Mouse (Mus musculus) CD8-positive naive resting alpha-beta T cell, adult 2 months (primary cell): Measurements from ENCODE around the gene Arl9.
"Not testable (repeated sequence)": the region's sequence is repeated elsewhere in the genome, so short reads cannot be mapped to it uniquely, and the experiment has no call there.

Experiments used
- DNase-seq, 2 experiments: peaks; one replicate each; pipeline ENCODE4 v3.0.0; 2022; ENCODE audit warnings: low read depth in 2 of 2, low spot score in 2 of 2

Arl9 gene

DNA sequence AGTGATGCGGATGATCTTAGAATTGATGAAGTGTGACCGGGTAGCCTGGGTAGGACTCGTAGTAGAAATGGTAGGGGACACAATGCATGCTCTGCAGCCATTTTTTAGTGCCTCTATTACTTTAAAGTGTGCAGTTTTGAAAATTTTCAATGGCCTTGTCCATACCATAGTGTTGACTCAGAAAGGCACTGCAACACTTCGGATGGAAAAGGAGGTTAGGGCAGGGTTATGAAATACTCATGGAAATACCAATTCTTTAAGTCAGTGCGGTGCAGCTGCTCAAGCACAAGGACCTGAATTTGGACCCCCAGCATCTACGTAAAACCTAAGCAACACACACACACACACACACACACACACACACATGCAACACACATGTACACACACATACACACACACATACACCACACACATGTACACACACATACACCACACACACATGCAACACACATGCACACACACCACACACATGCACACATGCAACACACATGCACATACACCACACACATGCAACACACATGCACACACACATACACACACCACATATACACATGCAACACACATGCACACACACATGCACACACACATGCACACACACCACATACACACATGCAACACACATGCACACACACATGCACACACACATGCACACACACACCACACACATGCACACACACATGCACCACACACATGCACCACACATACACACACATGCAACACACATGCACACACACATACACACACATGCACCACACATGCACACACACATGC, at the start of gene Arl9:
Gene Arl9 (plus strand): TSS at position 5 of the 771 bp plus-strand sequence.
- no peak for DNase-seq

DNA sequence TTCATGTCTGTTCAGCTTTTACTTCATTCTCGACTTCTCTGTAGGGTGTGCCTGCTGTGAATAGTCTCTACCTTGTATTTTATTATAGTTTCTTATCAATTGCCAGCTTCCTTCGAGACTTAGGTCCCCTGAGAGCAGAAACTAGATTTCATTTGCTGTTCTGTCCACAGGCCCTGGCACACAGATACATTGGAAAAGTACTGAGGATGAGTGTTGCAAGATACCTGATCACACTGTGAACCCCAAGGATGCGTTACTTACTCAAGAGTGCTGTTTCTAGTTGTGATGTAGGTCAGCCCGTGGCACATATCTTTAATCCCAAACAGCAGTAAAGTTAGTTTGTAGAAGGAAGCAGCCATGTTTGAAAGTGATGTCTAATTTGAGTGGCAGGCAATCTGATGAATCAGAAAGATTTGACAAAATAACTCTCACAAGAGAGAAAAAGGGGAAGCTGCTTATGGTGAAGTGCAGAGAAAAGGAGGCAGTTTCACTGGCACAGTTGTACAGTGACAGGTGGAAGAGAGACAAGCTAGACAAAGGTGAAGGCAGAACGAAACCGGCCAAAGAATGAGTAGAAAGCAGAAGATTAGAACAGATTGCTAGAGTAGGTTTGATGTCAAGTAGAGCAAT, 49.5 kb upstream of the Arl9 start:
- DNase-seq, result no peak

DNA sequence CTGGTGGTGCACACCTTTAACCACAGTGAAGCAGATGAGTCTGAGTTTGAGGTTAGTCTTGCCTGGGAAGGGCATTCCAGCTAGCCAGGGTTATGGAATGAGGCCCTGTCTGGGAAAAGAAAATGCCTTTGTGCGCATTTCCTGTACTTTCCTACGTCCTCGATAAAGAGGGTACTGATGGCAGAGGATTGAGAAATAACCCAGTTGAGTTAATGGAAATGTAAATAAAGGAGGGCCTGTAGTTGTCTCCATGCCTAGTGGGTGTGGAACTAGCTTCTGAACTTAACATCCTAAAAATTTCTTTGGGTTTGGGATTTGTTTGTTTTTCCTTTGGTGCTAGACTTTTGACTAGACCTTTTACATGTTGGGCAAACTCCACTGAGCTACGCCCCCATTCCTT, 48.4 kb upstream of the Arl9 start:
- DNase-seq, result no peak

DNA sequence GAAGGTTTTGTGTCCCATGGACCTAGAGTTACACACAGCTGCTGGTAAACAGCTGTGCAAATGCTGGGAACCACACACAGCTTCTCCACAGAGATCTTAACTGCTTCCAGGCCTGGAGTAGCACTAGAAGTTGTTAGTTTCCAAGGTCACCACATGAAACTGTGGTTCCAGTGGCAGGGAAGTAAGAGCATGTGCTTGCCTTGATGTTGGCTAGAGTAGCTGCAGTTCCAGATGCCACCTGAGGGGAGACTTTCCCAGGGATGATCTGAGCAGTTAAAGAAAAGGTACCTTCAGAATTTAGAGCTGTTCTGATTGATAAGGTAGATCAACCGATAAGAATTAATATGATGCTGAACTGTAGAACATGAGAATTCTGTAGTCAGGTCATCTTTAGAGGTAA, 45.9 kb upstream of the Arl9 start:
- no peak for DNase-seq

DNA sequence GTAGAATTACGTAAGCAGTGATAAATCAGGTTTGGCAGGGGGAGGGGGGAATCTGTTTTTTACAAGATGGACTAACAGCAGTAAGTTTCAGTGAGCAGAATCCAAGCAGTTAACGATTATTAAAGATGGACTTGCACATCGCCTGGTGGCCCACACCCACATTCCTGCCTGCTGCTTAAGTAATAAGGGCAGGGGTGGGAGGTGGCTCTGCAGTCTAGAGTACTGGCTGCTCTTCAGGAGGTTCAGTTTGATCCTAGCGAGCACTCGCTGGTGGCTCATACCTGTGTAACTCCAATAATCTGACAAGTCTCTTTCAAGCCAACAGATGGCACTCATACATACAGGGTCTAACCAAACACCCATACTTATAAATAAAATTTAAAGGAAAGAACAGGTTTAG, 44.3 kb upstream of the Arl9 start:
- no peak for DNase-seq

DNA sequence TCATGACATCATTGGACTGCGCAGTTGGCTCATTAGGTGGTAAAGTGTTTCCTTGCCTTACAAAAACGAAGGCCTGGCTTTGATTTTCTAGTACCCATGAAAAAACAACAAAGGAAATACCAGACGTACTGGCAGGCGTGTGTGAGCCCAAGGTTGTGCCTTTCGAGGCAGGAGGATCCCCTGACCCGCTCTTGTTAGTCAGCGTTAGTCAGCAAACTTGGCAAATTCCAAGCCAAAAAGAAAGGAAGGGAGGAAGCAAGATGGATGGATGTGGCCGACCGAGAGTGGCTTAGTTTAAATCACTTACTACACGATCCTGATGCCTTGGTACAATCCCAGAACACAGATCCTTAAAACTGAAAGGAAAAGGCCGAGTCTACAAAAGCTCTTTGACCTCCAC, 41.3 kb upstream of the Arl9 start:
- no peak for DNase-seq

DNA sequence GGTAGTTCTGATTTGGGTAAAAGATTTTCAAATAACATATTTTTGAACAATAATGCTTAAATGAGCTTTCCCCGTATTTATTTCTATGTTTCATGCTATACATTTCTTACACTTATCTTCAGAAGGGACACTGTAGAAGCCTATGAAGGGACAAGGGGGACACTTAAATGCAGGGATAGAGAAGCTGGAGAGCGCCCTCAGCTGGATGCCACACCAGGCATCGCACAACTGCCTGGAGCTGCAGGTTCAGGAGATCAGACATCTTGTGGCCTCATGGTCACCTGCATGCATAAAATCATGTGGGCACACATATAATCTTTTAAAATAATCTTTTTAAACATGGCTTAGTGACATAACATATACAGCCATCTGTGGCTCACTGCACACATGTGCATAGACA, 39.2 kb upstream of the Arl9 start:
- DNase-seq, result no peak

DNA sequence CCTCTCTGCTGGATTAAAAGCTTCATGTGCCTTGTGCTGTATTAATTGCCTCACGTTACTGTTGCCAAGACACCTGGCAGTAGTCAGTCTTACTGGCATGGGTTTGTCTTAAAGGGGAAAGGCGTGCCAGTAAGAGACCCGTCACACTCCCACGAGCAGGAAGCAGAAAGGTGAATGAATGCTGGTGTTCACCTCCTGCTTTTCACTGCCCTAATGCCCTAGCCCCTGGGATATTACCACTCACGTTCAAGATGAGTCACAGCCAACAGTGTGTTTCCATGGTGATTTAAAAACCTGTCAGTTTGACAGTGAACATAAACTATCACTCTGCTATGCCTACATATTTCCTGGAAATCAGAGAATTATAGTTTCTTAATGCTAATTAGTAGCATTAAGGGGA, 34.6 kb upstream of the Arl9 start:
- DNase-seq, result no peak

DNA sequence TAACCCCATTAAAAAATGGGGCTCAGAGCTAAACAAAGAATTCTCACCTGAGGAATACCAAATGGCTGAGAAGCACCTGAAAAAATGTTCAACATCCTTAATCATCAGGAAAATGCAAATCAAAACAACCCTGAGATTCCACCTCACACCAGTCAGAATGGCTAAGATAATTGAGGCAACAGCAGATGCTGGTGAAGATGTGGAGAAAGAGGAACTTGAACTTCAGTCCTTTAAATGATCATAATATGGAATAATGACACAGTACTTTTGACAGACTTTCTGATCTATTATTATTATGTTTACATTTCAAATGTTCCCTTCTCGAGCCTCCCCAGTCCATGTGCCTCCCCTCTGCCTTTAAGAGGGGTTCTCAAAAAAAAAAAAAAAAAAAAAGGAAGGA, 32.7 kb upstream of the Arl9 start:
- not testable (repeated sequence) for DNase-seq

DNA sequence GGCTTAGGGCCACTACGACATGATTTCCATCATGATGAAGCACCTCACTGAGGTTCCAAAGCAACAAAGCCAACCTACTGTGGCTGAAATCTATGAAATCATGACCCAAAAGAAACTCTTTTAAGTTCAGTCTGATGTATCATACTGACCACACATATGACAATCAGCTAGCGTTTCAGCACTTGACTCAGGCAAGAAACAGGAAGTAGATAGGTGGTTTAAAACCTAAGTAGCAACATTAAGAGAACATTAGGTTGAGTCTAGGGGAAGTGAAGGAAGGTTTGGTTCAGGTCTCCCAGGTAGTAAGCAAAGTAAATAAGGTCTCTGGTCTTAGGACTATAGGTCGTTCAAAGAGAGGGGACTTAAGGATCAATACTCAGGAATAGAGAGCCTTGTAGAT, 30.4 kb upstream of the Arl9 start:
- DNase-seq, result no peak

DNA sequence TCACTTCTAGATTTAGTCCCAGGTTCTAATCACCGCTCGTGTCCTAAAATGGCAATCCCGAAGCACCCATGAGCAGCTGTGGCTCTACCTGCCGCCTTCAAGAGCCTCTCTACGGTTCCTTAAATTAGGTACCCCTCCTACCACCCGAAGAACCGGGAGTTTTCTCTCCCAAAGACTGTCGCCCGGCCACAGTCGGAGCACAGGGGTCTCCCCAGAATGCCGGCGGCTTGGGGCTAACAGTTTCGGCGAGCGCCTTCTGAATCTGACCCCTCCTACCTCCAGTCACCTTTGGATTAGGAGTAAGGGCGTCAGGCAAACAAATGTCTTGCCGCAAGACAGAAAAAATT, 29.7 kb upstream of the Arl9 start:
- DNase-seq, result no peak

DNA sequence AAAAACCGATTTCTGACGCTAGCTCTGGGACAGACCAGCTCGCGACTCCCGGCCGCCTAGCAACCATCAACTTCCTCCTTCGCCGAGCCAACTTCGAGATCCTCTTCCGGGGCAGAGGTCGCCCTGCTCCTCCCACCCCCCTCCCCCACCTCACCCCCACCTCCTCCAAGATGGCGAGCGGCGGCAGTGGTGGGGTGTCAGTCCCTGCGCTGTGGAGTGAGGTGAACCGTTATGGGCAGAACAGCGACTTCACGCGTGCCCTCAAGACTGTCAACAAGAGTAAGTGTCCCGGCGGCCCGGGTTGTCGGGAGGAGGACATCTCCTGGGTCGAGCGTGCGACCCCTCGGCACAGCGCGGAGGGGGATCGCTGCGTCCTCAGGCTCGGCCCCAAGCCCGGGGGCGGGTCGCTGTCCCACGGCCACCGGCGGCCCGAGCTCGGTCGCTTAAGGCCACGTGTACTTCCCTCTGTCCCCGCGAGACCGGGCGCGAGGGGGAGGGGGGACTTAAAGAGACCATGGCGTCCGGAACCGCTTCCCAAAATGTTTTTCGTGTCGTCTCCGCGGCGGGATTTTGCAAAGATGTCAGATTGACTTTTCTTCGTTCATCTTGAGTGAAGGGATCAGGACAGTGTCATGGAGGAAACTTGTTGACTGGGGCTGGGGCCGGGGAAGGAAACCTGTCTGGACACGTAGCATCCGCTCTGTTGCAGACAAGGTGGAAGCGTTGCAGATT, 29.1 kb upstream of the Arl9 start, which contains the start of gene Srp72:
Gene Srp72 (plus strand): TSS at position 130 of the 732 bp plus-strand sequence.
- DNase-seq, result peak; percentile 65 to 67

DNA sequence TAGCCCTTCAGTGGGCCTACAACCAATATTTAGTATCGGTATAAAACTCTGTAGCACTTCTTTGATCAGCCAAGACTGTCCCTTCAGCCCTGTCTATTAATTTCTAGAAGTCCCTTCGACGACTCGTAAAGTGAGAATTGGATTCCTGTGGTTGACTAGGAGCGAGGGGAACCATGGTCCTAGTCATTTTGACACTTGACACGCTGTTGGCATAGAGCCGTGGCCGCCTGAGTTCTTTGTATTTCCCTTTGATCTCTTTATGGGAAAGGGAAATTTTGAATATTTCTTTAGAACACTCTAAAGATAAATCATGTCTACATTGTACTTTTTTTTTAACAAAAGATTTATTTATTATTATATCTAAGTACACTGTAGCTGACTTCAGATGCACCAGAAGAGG, 28.1 kb upstream of the Arl9 start:
- no peak for DNase-seq

DNA sequence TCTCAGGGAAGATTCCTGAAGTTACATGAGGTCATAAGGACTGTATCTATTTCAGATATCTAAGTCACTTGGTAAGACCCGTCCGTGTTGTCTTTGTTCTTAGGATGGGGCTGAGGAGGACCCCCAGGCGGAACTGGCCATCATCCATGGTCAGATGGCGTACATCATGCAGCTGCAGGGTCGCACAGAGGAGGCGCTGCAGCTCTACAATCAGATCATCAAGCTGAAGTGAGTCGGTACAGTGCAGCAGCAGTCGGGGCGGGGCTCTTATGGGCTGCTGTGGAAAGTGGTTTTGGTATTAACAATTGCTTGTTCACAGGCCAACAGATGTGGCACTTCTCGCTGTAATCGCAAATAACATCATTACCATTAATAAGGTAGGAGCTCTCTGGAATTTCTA, 19.8 kb upstream of the Arl9 start:
- DNase-seq, result no peak

DNA sequence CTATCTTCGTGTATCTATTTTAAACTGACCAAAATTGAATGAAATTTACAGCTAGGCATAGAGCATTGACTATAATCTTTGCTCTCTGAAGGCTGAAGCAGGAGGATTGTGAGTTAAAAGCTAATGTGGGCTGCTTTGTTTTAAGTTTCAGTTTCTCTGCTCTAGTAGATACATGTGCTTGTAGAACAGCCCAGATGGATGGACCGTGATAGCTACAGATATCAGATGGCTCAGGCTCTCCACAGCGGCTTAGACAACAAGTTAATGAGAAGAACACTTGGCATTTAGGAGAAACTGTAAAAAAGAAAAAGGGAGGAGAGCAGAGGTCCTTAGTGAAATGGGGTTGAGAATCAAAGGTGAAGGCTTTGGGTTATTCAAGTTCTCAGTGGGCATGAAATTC, 13.1 kb upstream of the Arl9 start:
- no peak for DNase-seq

DNA sequence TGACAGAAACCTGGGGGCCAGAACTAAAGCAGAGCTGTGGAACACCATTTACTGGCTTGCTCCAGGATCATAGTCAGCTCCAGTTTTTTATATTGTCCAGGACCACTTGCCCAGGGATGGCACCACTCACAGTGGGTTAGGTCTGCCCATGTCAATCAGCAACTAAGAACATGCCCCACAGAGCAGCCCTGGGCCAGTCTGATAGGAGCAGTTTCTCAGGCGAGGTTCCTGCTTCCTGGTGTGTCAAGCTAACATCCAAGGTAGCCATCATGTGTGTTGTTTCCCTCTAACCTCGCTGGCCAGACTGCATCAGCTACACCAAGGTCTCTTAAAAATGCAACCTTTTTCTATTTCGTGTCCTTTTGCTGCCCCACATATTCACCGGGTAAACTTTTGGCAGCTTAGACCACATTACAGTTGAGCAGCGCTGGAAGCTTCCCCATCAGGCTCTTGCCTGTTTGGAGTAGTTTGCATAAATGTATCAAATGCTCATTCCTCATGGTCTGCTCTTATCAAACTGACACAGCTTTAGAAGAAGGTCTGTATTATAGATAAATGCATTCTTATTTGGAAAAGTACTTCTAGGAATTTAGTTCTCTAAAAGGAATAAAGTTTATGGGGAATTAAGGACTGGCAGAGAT, 10.6 kb upstream of the Arl9 start:
- no peak for DNase-seq

DNA sequence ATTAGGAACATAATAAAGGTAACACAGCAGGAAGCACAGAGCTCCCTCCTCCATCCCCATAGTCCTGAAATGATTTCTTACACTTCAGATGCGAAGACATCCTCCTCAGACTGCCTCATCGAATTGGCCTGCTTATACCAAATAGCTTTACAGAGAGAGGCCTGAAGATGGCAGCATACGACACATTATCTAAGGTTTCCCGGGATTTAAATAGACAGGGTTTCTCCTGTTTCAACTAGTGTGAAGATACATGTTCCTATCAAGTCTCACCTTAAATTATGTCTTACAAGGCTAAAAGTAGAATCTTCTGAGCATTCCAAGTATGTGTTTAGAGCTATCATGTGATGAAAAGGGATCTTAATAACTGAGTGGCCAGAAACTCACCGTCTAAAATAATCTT, 5.4 kb upstream of the Arl9 start:
- DNase-seq, result no peak

DNA sequence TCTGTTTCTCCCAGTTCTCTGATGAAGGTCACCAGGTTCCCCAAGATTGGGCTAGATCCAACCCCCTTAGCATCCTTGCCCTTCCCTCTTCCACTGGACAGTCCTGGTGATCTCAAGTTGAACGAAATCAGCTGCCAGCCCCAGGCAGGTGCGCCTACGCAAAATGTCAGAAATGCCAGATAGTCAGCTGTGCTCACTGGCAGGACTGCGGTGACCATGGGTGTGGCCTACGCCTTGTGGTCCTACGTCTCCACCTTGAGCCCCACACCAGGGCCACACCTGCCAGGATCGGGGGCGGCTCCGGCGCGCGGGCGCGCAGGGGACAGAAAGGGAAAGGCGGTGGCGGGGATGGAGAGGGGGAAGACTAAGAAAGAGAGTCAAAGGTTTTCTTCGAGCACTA, 2.7 kb upstream of the Arl9 start:
- no peak for DNase-seq

DNA sequence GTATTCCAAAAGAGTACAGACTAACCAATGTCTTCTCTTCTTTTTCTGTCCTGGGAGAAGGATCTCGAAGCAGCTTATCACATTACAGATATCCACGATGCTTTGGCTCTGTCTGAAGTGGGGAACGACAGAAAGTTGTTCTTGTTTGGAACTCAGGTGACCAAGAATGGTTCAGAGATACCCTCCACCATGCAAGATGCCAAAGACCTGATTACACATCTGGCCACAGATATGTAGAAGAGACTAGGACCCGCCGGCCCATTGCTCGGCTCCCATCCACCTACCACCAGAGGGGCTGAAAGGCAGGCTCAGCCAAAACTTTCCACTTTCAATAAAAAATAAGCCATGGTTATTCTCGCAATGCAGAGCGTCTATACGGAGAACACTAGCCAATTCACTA, 6.5 kb downstream of the Arl9 start:
- no peak for DNase-seq

DNA sequence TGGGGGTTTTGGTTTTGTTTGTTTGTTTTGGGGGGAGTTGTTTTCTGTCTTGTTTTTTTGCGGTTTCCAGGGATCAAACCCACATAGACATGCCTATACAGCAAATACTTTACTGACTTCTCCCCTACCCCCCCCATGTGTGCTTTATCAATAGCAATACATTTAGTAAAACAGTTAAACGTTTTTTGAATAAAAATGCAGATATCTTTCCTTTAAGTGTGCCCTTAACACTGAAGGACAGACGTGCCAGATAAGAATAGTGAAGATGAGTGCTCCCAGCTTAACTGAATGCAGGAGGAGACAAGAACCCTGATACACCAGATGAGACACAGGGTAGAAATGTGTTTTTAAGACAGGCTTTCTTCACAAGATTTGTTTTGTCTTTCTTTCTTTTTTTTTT, 7.2 kb downstream of the Arl9 start:
- DNase-seq, result no peak

DNA sequence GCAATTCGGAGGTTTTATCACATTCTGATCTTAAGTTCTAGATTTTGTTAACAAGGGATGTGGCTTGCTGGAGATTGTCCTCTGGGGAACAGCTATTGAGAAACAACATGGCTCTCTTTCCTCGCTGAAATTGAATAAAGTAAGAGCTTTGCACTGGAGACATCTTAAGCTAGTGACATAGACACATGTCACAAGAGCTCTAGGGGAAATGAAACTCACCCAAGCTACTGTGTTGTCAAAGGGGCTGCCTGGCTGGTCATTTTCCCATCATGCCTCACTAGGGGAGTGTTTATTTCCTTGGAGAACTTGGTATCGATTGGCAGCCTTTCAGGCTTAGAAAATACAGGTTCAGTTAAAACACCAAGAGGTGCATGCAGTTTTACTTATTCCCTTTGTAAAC, 9.3 kb downstream of the Arl9 start:
- no peak for DNase-seq
